Mouse (Mus musculus) embryonic facial prominence, embryonic 11.5 days (tissue): ENCODE results near the gene Olfr845. TPM values are rescaled to one million over a fixed set of nuclear protein-coding genes. Genes with fewer than 3 reads are reported as not detected.

Experiments
- ATAC-seq: fragments of 200-750 bp; cut with Nextera tagmentation; replicated peaks from 2 replicates; pipeline ENCODE4 v1.8.0; 2017; ENCODE audit warnings: low read depth; ENCODE audit not compliant: insufficient number of reproducible peaks, low FRiP score, low TSS enrichment
- DNase-seq: peaks from one replicate; pipeline ENCODE4 v3.0.0-alpha.2; 2015; ENCODE audit warnings: low spot score
- H3K27ac ChIP-seq: fragments of 300-500 bp; sonication (generic); replicated peaks from 2 replicates; pipeline ENCODE4 v1.5.1; 2014; ENCODE audit warnings: mild to moderate bottlenecking, low read depth, low read length, control low read depth
- H3K27me3 ChIP-seq: fragments of 300-500 bp; sonication (generic); 2 replicates; pipeline ENCODE4 v1.6.1; 2014; ENCODE audit warnings: mild to moderate bottlenecking, low read length, moderate library complexity, mixed read lengths; ENCODE audit not compliant: control insufficient read depth, insufficient read depth
- H3K36me3 ChIP-seq: fragments of 300-500 bp; sonication (generic); replicated peaks from 2 replicates; pipeline ENCODE4 v1.6.1; 2014; ENCODE audit warnings: low read depth, mild to moderate bottlenecking, low read length, moderate library complexity, mixed read lengths; ENCODE audit not compliant: control insufficient read depth, insufficient read depth
- H3K4me1 ChIP-seq: fragments of 300-500 bp; sonication (generic); 2 replicates; pipeline ENCODE4 v1.6.1; 2014; ENCODE audit warnings: low read length, mixed read lengths; ENCODE audit not compliant: control insufficient read depth, insufficient read depth
- H3K4me2 ChIP-seq: fragments of 300-500 bp; sonication (generic); 2 replicates; pipeline ENCODE4 v1.6.1; 2014; ENCODE audit warnings: low read depth, mild to moderate bottlenecking, control low read depth, low read length, moderate library complexity
- H3K4me3 ChIP-seq: fragments of 300-500 bp; sonication (generic); 2 replicates; pipeline ENCODE4 v1.5.1; 2014; ENCODE audit warnings: low read depth, low read length, control low read depth
- H3K9ac ChIP-seq: fragments of 300-500 bp; sonication (generic); replicated peaks from 2 replicates; pipeline ENCODE4 v1.6.1; 2014; ENCODE audit warnings: mild to moderate bottlenecking, control low read depth, low read length
- H3K9me3 ChIP-seq: fragments of 300-500 bp; sonication (generic); replicated peaks from 2 replicates; pipeline ENCODE4 v1.6.1; 2016; ENCODE audit warnings: mild to moderate bottlenecking, low read length, inconsistent platforms, mixed read lengths; ENCODE audit not compliant: control insufficient read depth
- WGBS: fragments of 180-500 bp; shearing (Covaris S2); extraction: QIAGEN DNeasy Blood & Tissue Kit; methylation state at CpG from one replicate; pipeline ENCODE4 v1.1.7; 2014; 5-methylcytosine and 5-hydroxymethylcytosine counted together
- polyA plus RNA-seq: library from polyadenylated mRNA; unstranded; fragments of >200 nt; fragmentation: Nextera tagmentation; extraction: Ambion mirVana; gene quantifications from 2 replicates; pipeline ENCODE4 v1.2.1, GENCODE M21; 2014

Gene Olfr845
- polyA plus RNA-seq, result not detected in 2 replicates

DNA sequence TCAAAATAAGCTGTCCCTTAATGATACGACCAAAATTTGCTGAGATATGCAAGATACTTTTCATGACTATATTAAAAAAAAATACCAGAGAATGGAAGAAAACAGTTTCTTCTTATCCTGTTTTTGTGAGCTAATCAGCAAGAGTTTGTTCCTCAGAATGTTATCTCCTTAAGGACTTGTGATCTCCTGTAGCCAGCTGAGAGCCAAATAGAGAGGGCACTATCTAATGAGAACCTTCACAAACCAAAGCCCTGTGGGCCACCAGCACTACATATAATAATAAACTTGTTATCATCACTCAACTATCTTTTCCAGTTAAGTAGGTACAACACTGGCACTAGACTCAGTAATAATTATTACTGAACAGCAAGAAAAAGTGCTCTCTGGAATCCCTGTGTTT lies at the start of gene Olfr845:
TSS of gene Olfr845 (plus strand) at position 301 of the 400 bp plus-strand sequence.
- WGBS, result 77% methylated on average over 1 of the region's 1 CpGs
- H3K4me1 ChIP-seq, result no peaks in the 10 kb centered on the region
- H3K9ac ChIP-seq, result no peak within 1 kb of the TSS
- no peak for DNase-seq
- no peak within 1 kb of the TSS for H3K4me3 ChIP-seq
- ATAC-seq, result no peak
- no peak within 1 kb of the TSS for H3K27ac ChIP-seq
- H3K27me3 ChIP-seq, result no peaks in the 10 kb centered on the region
- no peak within 1 kb of the TSS for H3K4me2 ChIP-seq
- no peaks in the 10 kb centered on the region for H3K9me3 ChIP-seq
- no peaks in the 10 kb centered on the region for H3K36me3 ChIP-seq

DNA sequence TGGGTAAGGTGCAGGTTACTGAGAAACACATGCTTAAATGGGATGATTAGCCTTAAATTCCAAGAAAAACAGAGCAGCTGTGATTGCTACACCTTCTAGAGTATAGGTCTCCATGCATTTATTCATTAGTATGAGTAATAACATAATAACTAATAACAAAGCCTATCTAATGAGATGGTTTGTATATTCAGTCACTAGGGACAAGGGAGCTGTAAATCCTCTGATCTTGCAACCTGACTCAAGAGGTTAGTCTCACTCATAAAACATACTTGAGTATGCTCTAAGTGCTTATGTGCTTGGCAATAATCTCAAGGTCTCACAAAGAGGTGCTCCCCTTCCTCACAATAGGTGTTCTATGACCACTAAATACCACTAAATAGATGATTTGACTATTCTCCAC lies 20.2 kb upstream of the Olfr845 start, which contains the start of gene Olfr844:
TSS of gene Olfr844 (plus strand) at position 301 of the 400 bp plus-strand sequence.
- no peak within 1 kb of the TSS for H3K4me2 ChIP-seq
- H3K36me3 ChIP-seq, result no peaks in the 10 kb centered on the region
- H3K4me3 ChIP-seq, result no peak within 1 kb of the TSS
- no peaks in the 10 kb centered on the region for H3K27me3 ChIP-seq
- H3K9me3 ChIP-seq, result no peaks in the 10 kb centered on the region
- H3K27ac ChIP-seq, result no peak within 1 kb of the TSS
- DNase-seq (no peak), ATAC-seq (no peak)
- H3K9ac ChIP-seq, result no peak within 1 kb of the TSS
- H3K4me1 ChIP-seq, result no peaks in the 10 kb centered on the region

DNA sequence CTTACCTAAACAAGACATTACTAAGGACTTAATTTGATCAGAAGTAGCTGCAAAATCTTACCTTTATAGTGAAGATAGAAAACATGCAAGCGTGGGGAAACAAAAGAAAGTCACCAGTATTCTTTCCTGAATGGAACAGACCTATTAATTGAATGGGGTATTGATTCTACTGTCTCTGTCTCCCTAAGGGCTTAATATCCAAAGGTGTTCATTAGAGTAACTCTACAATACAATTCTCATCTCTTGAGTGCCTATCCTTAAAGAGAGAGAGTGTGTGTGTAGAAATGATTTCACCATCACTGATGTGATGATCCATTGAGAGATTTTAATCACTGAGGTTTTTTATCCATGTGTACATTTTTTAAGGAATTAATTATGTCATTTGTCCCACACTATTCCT lies 27.6 kb downstream of the Olfr845 start, which contains the start of gene Olfr846:
TSS of gene Olfr846 (minus strand) at position 101 of the 400 bp plus-strand sequence.
- Histone ChIP-seq H3K4me3 (no peak within 1 kb of the TSS), H3K9me3 (no peaks in the 10 kb centered on the region), H3K27ac (no peak within 1 kb of the TSS), H3K9ac (no peak within 1 kb of the TSS), H3K36me3 (no peaks in the 10 kb centered on the region), H3K4me2 (no peak within 1 kb of the TSS), H3K27me3 (no peaks in the 10 kb centered on the region), H3K4me1 (no peaks in the 10 kb centered on the region)
- 65% methylated on average over 1 of the region's 1 CpGs for WGBS
- no peak for ATAC-seq
- DNase-seq, result no peak

DNA sequence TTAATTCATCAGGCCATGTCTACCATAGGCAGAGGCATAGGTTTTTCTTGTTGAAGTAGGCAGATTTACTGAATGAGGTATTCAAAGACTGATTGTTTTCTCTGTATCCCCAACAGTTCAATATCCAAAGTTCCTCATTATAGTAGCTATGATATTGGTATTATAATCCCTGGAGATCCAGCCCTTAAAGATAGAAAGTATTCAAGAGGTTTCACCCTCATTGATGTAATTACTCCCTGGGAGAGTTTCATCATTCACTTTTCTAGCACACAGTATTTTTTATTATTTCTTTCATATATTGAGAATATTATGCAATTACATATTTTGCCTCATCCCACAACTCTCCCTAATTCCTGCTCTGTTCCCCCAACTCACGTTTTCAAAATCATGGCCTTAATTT lies 42.3 kb downstream of the Olfr845 start, which contains the start of gene Olfr847:
TSS of gene Olfr847 (minus strand) at position 101 of the 400 bp plus-strand sequence.
- Histone ChIP-seq H3K4me1 (no peaks in the 10 kb centered on the region), H3K9me3 (no peaks in the 10 kb centered on the region), H3K27ac (no peak within 1 kb of the TSS), H3K4me3 (no peak within 1 kb of the TSS), H3K4me2 (no peak within 1 kb of the TSS), H3K36me3 (no peaks in the 10 kb centered on the region), H3K9ac (no peak within 1 kb of the TSS), H3K27me3 (no peaks in the 10 kb centered on the region)
- 70% methylated on average over 1 of the region's 1 CpGs for WGBS
- no peak for ATAC-seq
- DNase-seq, result no peak

Other genes with a start within 250 kb of the Olfr845 start
- gene Olfr836, start 216.1 kb upstream of the Olfr845 start, polyA plus RNA-seq, result not detected in 2 replicates
- gene Olfr837, start 200.1 kb upstream of the Olfr845 start, polyA plus RNA-seq, result not detected in 2 replicates
- gene Olfr839-ps1, start 159.1 kb upstream of the Olfr845 start, polyA plus RNA-seq, result not detected in 2 replicates
- not detected in 2 replicates for gene Olfr843, start 84.5 kb upstream of the Olfr845 start, polyA plus RNA-seq
- not detected in 2 replicates for gene Olfr844, start 20.1 kb upstream of the Olfr845 start, polyA plus RNA-seq
- not detected in 2 replicates for gene Olfr846, start 27.5 kb downstream of the Olfr845 start, polyA plus RNA-seq
- gene Olfr847, start 42.2 kb downstream of the Olfr845 start, polyA plus RNA-seq, result not detected in 2 replicates
- gene Olfr849, start 103.8 kb downstream of the Olfr845 start, polyA plus RNA-seq, result not detected in 2 replicates
- not detected in 2 replicates for gene Olfr850, start 141.8 kb downstream of the Olfr845 start, polyA plus RNA-seq
- gene Olfr851, start 156.8 kb downstream of the Olfr845 start, polyA plus RNA-seq, result not detected in 2 replicates
- gene Olfr853, start 204.6 kb downstream of the Olfr845 start, polyA plus RNA-seq, result not detected in 2 replicates
- not detected in 2 replicates for gene Olfr854, start 230.9 kb downstream of the Olfr845 start, polyA plus RNA-seq
- not detected in 2 replicates for gene Olfr855, start 246.2 kb downstream of the Olfr845 start, polyA plus RNA-seq